Mouse (Mus musculus) liver, embryonic 16.5 days (tissue): ENCODE results near the gene Grasp. TPM values are rescaled to one million over a fixed set of nuclear protein-coding genes. Genes with fewer than 3 reads are reported as not detected.

Experiments used
- ATAC-seq: fragments of 200-750 bp; cut with Nextera tagmentation; 2 replicates; pipeline ENCODE4 v1.8.0; 2017; ENCODE audit warnings: low read depth, mild to moderate bottlenecking, moderate number of reproducible peaks, moderate library complexity
- H3K27ac ChIP-seq: fragments of 300-500 bp; sonication (generic); 2 replicates; pipeline ENCODE4 v1.5.1; 2014; ENCODE audit warnings: mild to moderate bottlenecking, low read length
- H3K27me3 ChIP-seq: fragments of 300-500 bp; sonication (generic); 2 replicates; pipeline ENCODE4 v1.6.1; 2014; ENCODE audit warnings: low read depth, low read length, mixed read lengths; ENCODE audit not compliant: control insufficient read depth, insufficient read depth
- H3K36me3 ChIP-seq: fragments of 300-500 bp; sonication (generic); 2 replicates; pipeline ENCODE4 v1.6.1; 2014; ENCODE audit warnings: mild to moderate bottlenecking; ENCODE audit not compliant: control insufficient read depth, insufficient read depth
- H3K4me1 ChIP-seq: fragments of 300-500 bp; sonication (generic); 2 replicates; pipeline ENCODE4 v1.6.1; 2014; ENCODE audit warnings: low read depth, low read length, mixed read lengths; ENCODE audit not compliant: control insufficient read depth
- H3K4me2 ChIP-seq: fragments of 300-500 bp; sonication (generic); 2 replicates; pipeline ENCODE4 v1.6.1; 2014; ENCODE audit warnings: low read depth, low read length, mixed read lengths
- H3K4me3 ChIP-seq: fragments of 300-500 bp; sonication (generic); 2 replicates; pipeline ENCODE4 v1.5.1; 2014; ENCODE audit warnings: low read depth, mild to moderate bottlenecking, low read length
- H3K9ac ChIP-seq: fragments of 300-500 bp; sonication (generic); 2 replicates; pipeline ENCODE4 v1.6.1; 2014; ENCODE audit warnings: low read depth, low read length
- H3K9me3 ChIP-seq: fragments of 300-500 bp; sonication (generic); replicated peaks from 2 replicates; pipeline ENCODE4 v1.6.1; 2016; ENCODE audit warnings: low read length; ENCODE audit not compliant: control insufficient read depth
- WGBS: fragments of 180-500 bp; shearing (Covaris S2); extraction: QIAGEN DNeasy Blood & Tissue Kit; methylation state at CpG from one replicate; pipeline ENCODE4 v1.1.7; 2014; ENCODE audit not compliant: insufficient replicate concordance; 5-methylcytosine and 5-hydroxymethylcytosine counted together
- polyA plus RNA-seq: library from polyadenylated mRNA; unstranded; fragments of >200 nt; fragmentation: Nextera tagmentation; extraction: Ambion mirVana; gene quantifications from 2 replicates; pipeline ENCODE4 v1.2.1, GENCODE M21; 2015

Grasp gene
- polyA plus RNA-seq, 1 experiment from 2014 or later = 0.54 TPM

DNA sequence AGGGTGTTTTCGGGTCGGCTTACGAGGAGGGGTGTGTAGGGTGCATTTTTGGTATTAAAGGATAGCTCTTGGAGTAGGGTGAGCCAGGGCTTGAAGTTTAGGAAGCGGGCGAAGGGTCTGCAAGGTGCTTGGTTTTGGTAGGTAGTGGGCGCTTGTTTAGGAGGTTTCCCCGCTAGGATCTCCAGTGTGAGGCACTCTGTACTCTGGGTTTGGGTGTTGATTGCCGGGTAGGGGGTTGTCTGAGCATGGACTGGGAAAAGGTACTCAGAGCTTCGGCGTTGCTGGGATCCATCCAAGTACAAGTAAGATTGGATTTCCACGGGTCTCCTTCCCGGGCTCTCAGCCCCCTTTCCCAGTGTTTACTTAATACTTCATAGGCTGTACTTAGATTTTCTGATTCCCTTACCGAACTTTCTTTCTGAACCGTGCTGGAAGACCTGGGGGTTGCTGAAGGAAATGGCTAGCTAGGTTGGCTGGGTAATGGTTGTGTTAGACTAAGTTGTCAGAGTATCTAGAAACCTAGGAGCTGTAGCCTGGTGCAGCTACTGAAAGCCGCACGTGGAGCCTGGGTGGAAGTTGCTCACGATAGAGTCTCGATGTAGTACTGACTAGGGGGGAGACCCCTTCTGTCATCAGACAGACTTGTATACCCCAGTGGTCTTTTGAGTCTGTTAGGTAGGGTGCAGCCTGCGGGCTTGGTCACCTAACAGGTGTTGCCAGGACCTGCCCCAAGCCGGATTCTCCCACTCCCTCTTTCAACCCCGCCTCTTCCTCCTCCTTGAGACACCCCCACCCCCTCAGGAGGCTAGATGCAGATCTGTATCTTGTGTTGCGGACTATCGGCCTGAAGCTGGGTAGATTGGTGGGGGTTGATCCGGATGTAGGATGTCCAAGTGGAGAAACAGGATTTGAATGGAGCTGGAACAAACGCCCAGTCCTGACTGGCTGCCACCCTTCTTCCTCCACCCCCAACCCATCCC, 43.4 kb downstream of the Grasp start:
- 2% methylated on average over 25 of the region's 25 CpGs for WGBS
- H3K4me3 ChIP-seq = peak overlapping the region; percentile 57
- H3K9me3 ChIP-seq = no peaks in the 10 kb centered on the region
- peaks cover 23% of the 10 kb centered on the region for H3K27me3 ChIP-seq
- H3K4me1 ChIP-seq = peaks cover 5% of the 10 kb centered on the region
- no peak for ATAC-seq
- H3K9ac ChIP-seq = no peak overlapping the region; the same call in 1 of the 2 replicates
- H3K36me3 ChIP-seq = no peaks in the 10 kb centered on the region
- H3K27ac ChIP-seq = no peak overlapping the region
- peak overlapping the region; percentile 61 for H3K4me2 ChIP-seq

DNA sequence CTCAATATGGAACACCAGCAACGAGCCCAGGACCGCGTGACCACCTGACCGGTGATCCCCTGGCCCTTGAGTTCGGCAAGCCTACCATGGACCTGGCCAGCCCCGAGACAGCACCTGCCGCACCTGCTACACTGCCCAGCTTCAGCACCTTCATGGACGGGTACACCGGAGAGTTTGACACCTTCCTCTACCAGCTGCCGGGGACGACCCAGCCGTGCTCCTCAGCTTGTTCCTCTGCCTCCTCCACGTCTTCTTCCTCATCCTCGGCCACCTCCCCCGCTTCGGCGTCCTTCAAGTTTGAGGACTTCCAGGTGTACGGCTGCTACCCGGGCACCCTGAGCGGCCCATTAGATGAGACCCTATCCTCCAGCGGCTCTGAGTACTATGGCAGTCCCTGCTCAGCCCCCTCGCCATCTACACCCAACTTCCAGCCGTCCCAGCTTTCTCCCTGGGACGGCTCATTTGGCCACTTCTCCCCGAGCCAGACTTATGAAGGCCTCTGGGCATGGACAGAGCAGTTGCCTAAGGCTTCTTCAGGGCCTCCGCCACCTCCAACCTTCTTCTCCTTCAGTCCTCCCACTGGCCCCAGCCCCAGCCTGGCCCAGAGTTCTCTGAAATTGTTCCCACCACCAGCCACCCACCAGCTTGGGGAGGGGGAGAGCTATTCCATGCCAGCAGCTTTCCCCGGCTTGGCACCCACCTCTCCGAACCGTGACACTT, 46.3 kb downstream of the Grasp start:
- no peak overlapping the region for H3K4me2 ChIP-seq
- no peak overlapping the region for H3K9ac ChIP-seq
- H3K4me1 ChIP-seq = peaks cover 5% of the 10 kb centered on the region
- ATAC-seq = no peak
- H3K27me3 ChIP-seq = peaks cover 23% of the 10 kb centered on the region
- H3K4me3 ChIP-seq = no peak overlapping the region
- H3K36me3 ChIP-seq = no peaks in the 10 kb centered on the region
- WGBS = 76% methylated on average over 29 of the region's 29 CpGs
- H3K27ac ChIP-seq = no peak overlapping the region
- H3K9me3 ChIP-seq = no peaks in the 10 kb centered on the region

DNA sequence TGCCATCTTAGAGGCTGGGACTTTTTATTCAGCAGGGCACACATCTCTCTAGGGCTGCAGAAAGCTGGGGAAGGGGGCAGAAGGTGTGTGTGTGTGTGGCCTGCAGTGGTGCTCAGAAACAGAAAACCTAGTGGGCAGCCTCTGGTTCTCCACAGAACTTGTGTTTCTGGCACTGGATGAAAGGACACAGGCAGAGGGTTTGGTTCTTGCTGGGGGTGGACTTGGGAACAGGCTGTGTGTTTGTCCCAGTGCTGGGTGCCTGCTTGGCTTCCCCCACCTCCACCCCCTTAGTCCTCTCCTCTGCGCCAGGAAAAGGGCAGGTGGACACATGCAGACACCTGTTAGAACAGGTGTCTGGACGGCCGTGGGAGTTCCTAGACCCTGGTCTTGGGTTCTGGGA, 47.1 kb downstream of the Grasp start:
- 64% methylated on average over 3 of the region's 3 CpGs for WGBS
- ATAC-seq = no peak
- no peak overlapping the region for H3K27ac ChIP-seq
- H3K9ac ChIP-seq = no peak overlapping the region
- H3K27me3 ChIP-seq = peaks cover 21% of the 10 kb centered on the region
- H3K9me3 ChIP-seq = no peaks in the 10 kb centered on the region
- H3K36me3 ChIP-seq = no peaks in the 10 kb centered on the region
- no peak overlapping the region for H3K4me2 ChIP-seq
- H3K4me3 ChIP-seq = no peak overlapping the region
- H3K4me1 ChIP-seq = peaks cover 4% of the 10 kb centered on the region

DNA sequence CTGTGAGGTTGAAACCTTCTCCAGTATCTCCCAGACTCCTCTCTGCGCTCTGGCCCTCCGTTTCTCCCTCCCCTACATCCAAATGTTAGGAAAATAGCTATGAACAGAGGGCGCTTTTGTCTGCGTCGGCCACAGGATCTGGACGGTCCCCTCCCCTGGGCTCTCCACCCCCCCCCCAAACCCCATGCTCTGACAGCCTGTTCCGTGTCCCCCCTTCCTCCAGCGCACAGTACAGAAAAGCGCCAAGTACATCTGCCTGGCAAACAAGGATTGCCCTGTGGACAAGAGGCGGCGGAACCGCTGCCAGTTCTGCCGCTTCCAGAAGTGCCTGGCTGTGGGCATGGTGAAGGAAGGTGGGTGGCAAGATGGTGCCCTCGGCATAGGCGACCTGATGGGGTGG, 47.5 kb downstream of the Grasp start:
- ATAC-seq = no peak
- Histone ChIP-seq H3K4me2 (no peak overlapping the region), H3K9me3 (no peaks in the 10 kb centered on the region), H3K4me3 (no peak overlapping the region), H3K9ac (no peak overlapping the region), H3K27ac (no peak overlapping the region), H3K36me3 (no peaks in the 10 kb centered on the region), H3K4me1 (peaks cover 2% of the 10 kb centered on the region), H3K27me3 (peaks cover 17% of the 10 kb centered on the region)
- 78% methylated on average over 15 of the region's 15 CpGs for WGBS

DNA sequence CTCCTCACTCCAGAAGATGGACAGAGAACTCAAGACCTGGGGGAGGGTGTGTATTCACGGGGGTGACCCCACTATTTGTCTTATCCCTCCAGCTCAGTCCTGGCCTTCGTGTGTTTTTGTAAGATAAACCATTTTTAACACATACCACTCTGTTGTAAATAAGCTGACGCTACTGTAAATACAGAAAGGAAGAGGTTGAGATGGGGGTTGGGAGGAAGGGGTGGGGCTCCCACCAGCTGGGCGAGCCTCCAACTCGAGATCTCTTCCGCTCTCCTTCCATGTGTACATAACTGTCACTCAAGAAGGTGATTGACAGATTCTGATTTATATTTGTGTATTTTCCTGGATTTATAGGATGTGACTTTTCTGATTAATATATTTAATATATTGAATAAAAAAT, 50.4 kb downstream of the Grasp start:
- H3K27me3 ChIP-seq = no peaks in the 10 kb centered on the region
- H3K36me3 ChIP-seq = no peaks in the 10 kb centered on the region
- no peak overlapping the region for H3K4me2 ChIP-seq
- no peaks in the 10 kb centered on the region for H3K4me1 ChIP-seq
- no peak overlapping the region for H3K27ac ChIP-seq
- 17% methylated on average over 6 of the region's 6 CpGs for WGBS
- no peak overlapping the region for H3K4me3 ChIP-seq
- no peak for ATAC-seq
- H3K9ac ChIP-seq = no peak overlapping the region
- H3K9me3 ChIP-seq = no peaks in the 10 kb centered on the region

DNA sequence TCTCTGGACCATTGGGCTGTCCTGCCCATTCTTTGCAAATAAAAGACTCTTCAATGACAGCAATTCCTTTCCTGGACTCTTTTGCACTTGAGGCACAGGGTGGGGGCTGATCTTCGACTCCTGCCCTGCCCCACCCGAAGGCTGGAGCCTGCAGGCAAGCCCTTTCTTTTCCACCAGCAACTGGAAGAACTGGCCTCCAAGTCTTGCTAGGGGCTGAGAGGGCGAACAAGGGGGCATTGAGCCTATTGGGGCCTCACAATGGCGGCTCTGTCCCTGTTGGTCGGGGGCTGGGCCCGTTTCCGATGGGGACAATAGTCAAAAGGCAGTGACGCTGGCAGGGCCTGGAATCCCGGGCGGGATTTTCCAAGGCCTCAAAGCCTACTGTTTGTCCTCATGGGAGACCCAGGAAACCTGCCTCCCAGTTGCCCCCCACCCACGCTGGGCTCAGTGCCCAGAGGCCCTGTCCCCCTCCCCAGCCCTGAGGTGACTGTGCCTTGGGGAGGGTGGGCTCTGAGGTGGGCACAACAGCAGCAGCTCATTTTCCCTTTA, 53.4 kb downstream of the Grasp start:
- no peak overlapping the region for H3K4me3 ChIP-seq
- H3K27ac ChIP-seq = no peak overlapping the region
- H3K4me1 ChIP-seq = no peaks in the 10 kb centered on the region
- WGBS = 64% methylated on average over 11 of the region's 11 CpGs
- H3K9me3 ChIP-seq = no peaks in the 10 kb centered on the region
- ATAC-seq = no peak
- no peaks in the 10 kb centered on the region for H3K27me3 ChIP-seq
- H3K4me2 ChIP-seq = no peak overlapping the region
- H3K9ac ChIP-seq = no peak overlapping the region
- H3K36me3 ChIP-seq = no peaks in the 10 kb centered on the region

DNA sequence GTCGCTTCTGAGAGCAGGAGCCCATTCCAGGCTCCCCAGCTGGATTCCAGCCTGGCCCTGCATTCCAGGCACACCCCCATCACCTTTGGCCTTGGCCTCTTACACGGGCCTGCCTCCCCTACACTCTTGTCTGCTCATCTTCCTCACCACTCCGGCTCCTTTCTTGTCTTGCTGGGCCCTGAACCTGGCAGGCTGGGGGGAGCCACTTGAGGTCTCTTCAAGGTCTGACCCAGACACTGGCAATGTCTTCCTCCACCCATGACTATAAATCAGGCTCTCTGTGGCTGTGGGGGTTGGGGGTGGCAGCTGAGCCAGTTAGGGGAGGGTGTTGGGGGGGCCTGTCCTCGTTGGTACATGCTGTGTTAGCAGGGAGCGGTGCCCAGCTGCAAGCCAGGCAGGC, 54.6 kb downstream of the Grasp start:
- H3K27me3 ChIP-seq = no peaks in the 10 kb centered on the region
- H3K4me2 ChIP-seq = no peak overlapping the region
- H3K4me3 ChIP-seq = no peak overlapping the region
- ATAC-seq = no peak
- H3K27ac ChIP-seq = no peak overlapping the region
- WGBS = 48% methylated on average over 5 of the region's 5 CpGs
- H3K9me3 ChIP-seq = no peaks in the 10 kb centered on the region
- H3K36me3 ChIP-seq = no peaks in the 10 kb centered on the region
- H3K9ac ChIP-seq = no peak overlapping the region
- no peaks in the 10 kb centered on the region; the same call in 1 of the 2 replicates for H3K4me1 ChIP-seq

DNA sequence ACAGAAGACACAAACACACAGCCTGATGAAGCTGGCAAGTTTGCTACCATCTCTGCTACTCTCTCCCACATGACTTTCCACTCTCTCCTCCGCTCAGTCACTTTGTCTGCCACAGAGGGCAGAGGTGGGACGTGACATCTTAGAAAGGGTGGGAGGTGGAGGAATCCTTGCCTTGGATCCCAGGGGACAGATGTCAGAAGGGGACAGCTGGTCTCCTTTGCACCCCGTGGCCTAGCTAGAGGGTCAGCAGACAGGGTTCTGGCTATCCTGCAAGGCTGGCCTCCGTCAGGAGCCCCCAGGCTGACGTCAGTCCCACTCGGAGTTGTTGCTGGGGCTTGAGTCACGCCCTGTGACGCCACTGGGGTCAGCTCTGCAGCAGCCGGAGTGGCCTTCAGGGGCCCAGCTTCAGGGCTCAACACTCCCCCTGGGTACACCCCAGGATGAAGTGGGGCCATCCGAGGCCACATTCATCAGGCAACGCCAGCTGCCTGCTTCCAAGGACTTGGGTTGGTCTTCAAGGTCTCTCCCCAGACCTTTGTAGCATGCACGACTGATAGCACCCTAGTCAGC, 55.5 kb downstream of the Grasp start:
- Histone ChIP-seq H3K4me3 (no peak overlapping the region), H3K27ac (no peak overlapping the region), H3K36me3 (no peaks in the 10 kb centered on the region), H3K4me2 (no peak overlapping the region), H3K9me3 (no peaks in the 10 kb centered on the region), H3K27me3 (no peaks in the 10 kb centered on the region), H3K4me1 (peaks cover under 1% of the 10 kb centered on the region), H3K9ac (no peak overlapping the region)
- 45% methylated on average over 12 of the region's 12 CpGs for WGBS
- no peak for ATAC-seq
